Mouse (Mus musculus): ENCODE results near the gene Nup188. TPM values are rescaled to one million over a fixed set of nuclear protein-coding genes. Genes with fewer than 3 reads are reported as not detected.

The Nup188 gene
- polyA plus RNA-seq, 1 experiment from 2014 or later = 22.7 TPM

GRCm38 (mm10) chr2:30386913-30387312 lies 100.7 kb downstream of the Nup188 start:
- Histone ChIP-seq H3K4me3 (no peak overlapping the region), H3K27ac (no peak overlapping the region), H3K27me3 (replicated peaks) (no peaks in the 10 kb centered on the region), H3K9me3 (no peaks in the 10 kb centered on the region), H3K36me3 (replicated peaks) (peaks cover 11% of the 10 kb centered on the region), H3K9ac (no peak overlapping the region), H3K4me2 (no peak overlapping the region), H3K4me1 (peaks cover 9% of the 10 kb centered on the region)
- WGBS = 87% methylated on average over 9 of the region's 9 CpGs
- ATAC-seq (replicated peaks) = no peak

GRCm38 (mm10) chr2:30389000-30389399 lies 102.8 kb downstream of the Nup188 start:
- no peaks in the 10 kb centered on the region for H3K27me3 ChIP-seq (replicated peaks)
- no peak overlapping the region for H3K27ac ChIP-seq
- H3K4me2 ChIP-seq = no peak overlapping the region
- H3K9ac ChIP-seq = no peak overlapping the region
- no peak overlapping the region for H3K4me3 ChIP-seq
- H3K9me3 ChIP-seq = no peaks in the 10 kb centered on the region
- peaks cover 21% of the 10 kb centered on the region for H3K4me1 ChIP-seq
- WGBS = 86% methylated on average over 2 of the region's 2 CpGs
- ATAC-seq (replicated peaks) = no peak
- no peaks in the 10 kb centered on the region for H3K36me3 ChIP-seq (replicated peaks)

GRCm38 (mm10) chr2:30392114-30392576 lies 105.9 kb downstream of the Nup188 start, which contains the start of gene Dolpp1:
Gene Dolpp1 (plus strand): TSS chr2:30392254.
- peak; percentile 99 for ATAC-seq (replicated peaks)
- under 1% methylated on average over 40 of the region's 40 CpGs for WGBS
- H3K4me2 ChIP-seq = peak within 1 kb of the TSS; percentile 95
- H3K4me3 ChIP-seq = peak within 1 kb of the TSS; percentile 78
- no peaks in the 10 kb centered on the region for H3K9me3 ChIP-seq
- peak within 1 kb of the TSS; percentile 77 for H3K9ac ChIP-seq
- H3K4me1 ChIP-seq = peaks cover 24% of the 10 kb centered on the region
- H3K27me3 ChIP-seq (replicated peaks) = no peaks in the 10 kb centered on the region
- peaks cover 12% of the 10 kb centered on the region; the same call in 1 of the 2 replicates for H3K36me3 ChIP-seq (replicated peaks)
- H3K27ac ChIP-seq = peak within 1 kb of the TSS; percentile 93

- Histone ChIP-seq H3K27ac (peak overlapping the region; percentile 93), H3K4me2 (peak overlapping the region; percentile 95), H3K4me1 (peaks cover 24% of the 10 kb centered on the region), H3K9ac (peak overlapping the region; percentile 77), H3K36me3 (replicated peaks) (peaks cover 14% of the 10 kb centered on the region; the same call in 1 of the 2 replicates), H3K9me3 (no peaks in the 10 kb centered on the region), H3K4me3 (peak overlapping the region; percentile 78), H3K27me3 (replicated peaks) (no peaks in the 10 kb centered on the region)
- ATAC-seq (replicated peaks) = peak; percentile 81
- WGBS = under 1% methylated on average over 54 of the region's 54 CpGs
Measured at GRCm38 (mm10) chr2:30392577-30393369, 106.6 kb downstream of the Nup188 start.

- 63% methylated on average over 1 of the region's 1 CpGs for WGBS
- Histone ChIP-seq H3K4me1 (peaks cover 24% of the 10 kb centered on the region), H3K36me3 (replicated peaks) (peaks cover 14% of the 10 kb centered on the region; the same call in 1 of the 2 replicates)
Measured at GRCm38 (mm10) chr2:30393370-30393656, 107.1 kb downstream of the Nup188 start.

More at GRCm38 (mm10) chr2:30393370-30393656, 107.1 kb downstream of the Nup188 start:
- no peak for ATAC-seq (replicated peaks)
- Histone ChIP-seq H3K9ac (peak overlapping the region; percentile 77), H3K4me3 (peak overlapping the region; percentile 78), H3K4me2 (peak overlapping the region; percentile 95), H3K27ac (no peak overlapping the region), H3K9me3 (no peaks in the 10 kb centered on the region), H3K27me3 (replicated peaks) (no peaks in the 10 kb centered on the region)

Small RNA genes lying within 50 kb of the gene (microRNA-seq; reads per million reads assigned to microRNA genes)
- not detected for gene Gm47292

Other genes with a start within 250 kb of the Nup188 start
- 86.7 and 88.7 TPM in 2 replicates for gene Wdr34, start 237.5 kb upstream of the Nup188 start, polyA plus RNA-seq (2015; fragmentation: Nextera tagmentation; extraction: Ambion mirVana)
- gene Set, start 229.0 kb upstream of the Nup188 start, polyA plus RNA-seq (2015; fragmentation: Nextera tagmentation; extraction: Ambion mirVana) = 338 and 355 TPM in 2 replicates
- gene Pkn3, start 208.7 kb upstream of the Nup188 start, polyA plus RNA-seq (2015; fragmentation: Nextera tagmentation; extraction: Ambion mirVana) = 1.8 and 1.9 TPM in 2 replicates
- 20.5 and 21.0 TPM in 2 replicates for gene Zdhhc12, start 192.7 kb upstream of the Nup188 start, polyA plus RNA-seq (2015; fragmentation: Nextera tagmentation; extraction: Ambion mirVana)
- gene Zer1, start 161.8 kb upstream of the Nup188 start, polyA plus RNA-seq (2015; fragmentation: Nextera tagmentation; extraction: Ambion mirVana) = 16.5 and 17.7 TPM in 2 replicates
- 12.3 and 13.7 TPM in 2 replicates for gene Tbc1d13, start 152.7 kb upstream of the Nup188 start, polyA plus RNA-seq (2015; fragmentation: Nextera tagmentation; extraction: Ambion mirVana)
- gene Endog, start 114.9 kb upstream of the Nup188 start, polyA plus RNA-seq (2015; fragmentation: Nextera tagmentation; extraction: Ambion mirVana) = 19.5 and 20.4 TPM in 2 replicates
- gene Spout1, start 107.9 kb upstream of the Nup188 start, polyA plus RNA-seq (2015; fragmentation: Nextera tagmentation; extraction: Ambion mirVana) = 65.3 and 69.9 TPM in 2 replicates
- gene Kyat1, start 80.5 kb upstream of the Nup188 start, polyA plus RNA-seq (2015; fragmentation: Nextera tagmentation; extraction: Ambion mirVana) = 15.0 and 16.8 TPM in 2 replicates
- 62.5 and 62.7 TPM in 2 replicates for gene Lrrc8a, start 48.7 kb upstream of the Nup188 start, polyA plus RNA-seq (2015; fragmentation: Nextera tagmentation; extraction: Ambion mirVana)
- 0.31 and 0.38 TPM in 2 replicates for gene Gm28035, start 45.8 kb upstream of the Nup188 start, polyA plus RNA-seq (2015; fragmentation: Nextera tagmentation; extraction: Ambion mirVana)
- gene Phyhd1, start 20.2 kb upstream of the Nup188 start, polyA plus RNA-seq (2015; fragmentation: Nextera tagmentation; extraction: Ambion mirVana) = 7.0 and 7.3 TPM in 2 replicates
- gene Gm28038, start 5.4 kb upstream of the Nup188 start, polyA plus RNA-seq (2015; fragmentation: Nextera tagmentation; extraction: Ambion mirVana) = not detected in 2 replicates
- 40.7 TPM in 2 replicates for gene Dolk, start 63 bp upstream of the Nup188 start, polyA plus RNA-seq (2015; fragmentation: Nextera tagmentation; extraction: Ambion mirVana)
- 214 and 219 TPM in 2 replicates for gene Sh3glb2, start 72.9 kb downstream of the Nup188 start, polyA plus RNA-seq (2015; fragmentation: Nextera tagmentation; extraction: Ambion mirVana)
- gene Miga2, start 77.8 kb downstream of the Nup188 start, polyA plus RNA-seq (2015; fragmentation: Nextera tagmentation; extraction: Ambion mirVana) = 33.9 and 34.9 TPM in 2 replicates
- gene Dolpp1, start 105.9 kb downstream of the Nup188 start, polyA plus RNA-seq (2015; fragmentation: Nextera tagmentation; extraction: Ambion mirVana) = 66.8 and 69.9 TPM in 2 replicates
- gene Crat, start 129.4 kb downstream of the Nup188 start, polyA plus RNA-seq (2015; fragmentation: Nextera tagmentation; extraction: Ambion mirVana) = 22.5 and 23.9 TPM in 2 replicates
- gene Ptpa, start 129.6 kb downstream of the Nup188 start, polyA plus RNA-seq (2015; fragmentation: Nextera tagmentation; extraction: Ambion mirVana) = 152 and 155 TPM in 2 replicates
- gene Ier5l, start 187.8 kb downstream of the Nup188 start, polyA plus RNA-seq (2015; fragmentation: Nextera tagmentation; extraction: Ambion mirVana) = 2.3 and 2.8 TPM in 2 replicates

All from midbrain, embryonic 15.5 days (tissue).